In the genomic region with DNA sequence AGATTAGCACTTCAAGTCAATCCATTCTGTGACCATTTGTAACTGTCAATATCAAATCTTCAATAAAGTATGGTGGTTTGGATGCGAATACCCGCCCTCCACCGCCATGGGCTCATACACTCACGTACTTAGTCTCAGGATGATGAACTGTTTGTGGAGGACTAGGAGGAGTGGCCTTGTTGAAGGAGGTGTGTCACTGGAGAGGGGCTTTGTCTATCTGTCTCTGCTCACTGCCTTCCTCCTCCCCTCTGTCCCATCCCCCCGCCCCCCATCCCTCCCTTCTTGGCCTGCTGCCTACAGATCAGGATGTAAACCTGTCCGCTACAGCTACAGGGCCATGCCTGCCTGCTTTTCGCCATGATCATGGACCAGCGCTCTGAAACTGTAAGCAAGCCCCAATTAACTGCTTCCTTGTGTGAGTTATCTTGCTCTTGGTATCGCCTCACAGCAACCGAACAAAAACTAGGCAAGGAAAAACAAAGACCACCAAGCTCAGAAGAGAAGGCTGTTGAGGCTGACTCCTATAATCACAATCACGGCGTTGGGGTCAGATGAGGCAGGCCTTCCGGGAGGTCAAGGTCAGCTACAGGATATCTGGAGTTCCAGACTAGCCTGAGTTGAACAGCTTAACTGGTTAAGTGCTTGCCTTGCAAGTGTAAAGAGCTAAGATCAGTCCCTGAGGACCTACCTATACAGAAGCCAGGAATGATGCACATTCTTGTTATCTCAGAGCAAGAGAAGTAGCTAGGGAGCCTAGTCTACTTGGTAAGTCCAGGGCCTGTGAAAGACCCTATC, we compare ENCODE assay signal across 13 mouse cellular contexts.
"Had no signal": no experiment of that assay in that cellular context is flagged by ENCODE, and none has a peak within 500 bp of the region (broad histone marks: within the 10 kb centered on the region; RNA-seq: fewer than 3 reads in every experiment).

No protein-coding gene starts in this region.

- H3K9me3 ChIP-seq: midbrain, embryonic 13.5 days; midbrain, embryonic 15.5 days; neural tube, embryonic 12.5 days; stomach, embryonic 15.5 days had no signal

- H3K9ac ChIP-seq: lung, embryonic 14.5 days; midbrain, embryonic 13.5 days; midbrain, embryonic 15.5 days; neural tube, embryonic 12.5 days; stomach, embryonic 15.5 days had no signal

- H3K4me2 ChIP-seq: lung, embryonic 14.5 days; midbrain, embryonic 11.5 days; midbrain, embryonic 13.5 days; midbrain, embryonic 15.5 days; neural tube, embryonic 12.5 days; stomach, embryonic 15.5 days had no signal

- DNase-seq: lung, adult 18-20 months; lung, embryonic 14.5 days; lung, postnatal 10 days; lung, postnatal 4 days; right cerebral cortex, postnatal 14 days; thymus, adult 2 months; thymus, postnatal 36 days had no signal

- H3K4me3 ChIP-seq: midbrain, embryonic 13.5 days; midbrain, embryonic 15.5 days; neural tube, embryonic 12.5 days; stomach, embryonic 15.5 days had no signal

- H3K36me3 ChIP-seq: midbrain, embryonic 13.5 days; midbrain, embryonic 15.5 days; neural tube, embryonic 12.5 days; stomach, embryonic 15.5 days had no signal

- H3K27me3 ChIP-seq: midbrain, embryonic 13.5 days; midbrain, embryonic 15.5 days; neural tube, embryonic 12.5 days; stomach, embryonic 15.5 days had no signal

- H3K27ac ChIP-seq: midbrain, embryonic 13.5 days; midbrain, embryonic 15.5 days; neural tube, embryonic 12.5 days; stomach, embryonic 15.5 days; stomach, postnatal 0 days had no signal

- H3K4me1 ChIP-seq: midbrain, embryonic 13.5 days; midbrain, embryonic 15.5 days; neural tube, embryonic 12.5 days; stomach, embryonic 15.5 days had no signal

- ATAC-seq: midbrain, embryonic 13.5 days; midbrain, embryonic 15.5 days had no signal
